Mouse (Mus musculus) MEL (cell line): ENCODE data around the gene Agt. TPM values are rescaled to one million over a fixed set of nuclear protein-coding genes. Genes with fewer than 3 reads are reported as not detected.

ENCODE experiments used
- DNase-seq: peaks from one replicate; pipeline ENCODE4 v3.0.0; 2011; ENCODE audit warnings: low read depth, low spot score
- H3K27ac ChIP-seq: 2 replicates; pipeline ENCODE4 v1.5.1; 2012; ENCODE audit warnings: low read depth, mild to moderate bottlenecking, control low read depth, low read length, moderate library complexity; ENCODE audit not compliant: control insufficient read depth
- H3K27me3 ChIP-seq, 2 experiments: fragments of 150-350 bp in 1 of 2; sonication (generic) in 1 of 2; 2 replicates each; pipeline ENCODE4 v1.6.1; 2012; ENCODE audit warnings: low read length in 2 of 2, mild to moderate bottlenecking in 2 of 2, improper control_type of control experiment in 1 of 2, moderate library complexity in 1 of 2; ENCODE audit not compliant: insufficient read depth in 2 of 2, control insufficient read depth in 1 of 2
- H3K36me3 ChIP-seq, 2 experiments: 2 replicates each; pipeline ENCODE4 v1.6.1; 2012 to 2014; ENCODE audit warnings: low read length in 2 of 2, improper control_type of control experiment in 1 of 2, inconsistent platforms in 1 of 2, mild to moderate bottlenecking in 1 of 2; ENCODE audit not compliant: insufficient read depth in 2 of 2, control insufficient read depth in 1 of 2
- H3K4me1 ChIP-seq, 2 experiments: fragments of 150-350 bp in 1 of 2; sonication (generic) in 1 of 2; 2 replicates each; pipeline ENCODE4 v1.6.1; 2012; ENCODE audit warnings: low read length in 2 of 2, improper control_type of control experiment in 1 of 2, mild to moderate bottlenecking in 1 of 2; ENCODE audit not compliant: insufficient read depth in 2 of 2, control insufficient read depth in 1 of 2
- H3K4me3 ChIP-seq, 2 experiments: fragments of 150-350 bp in 1 of 2; sonication (generic) in 1 of 2; 2 replicates each; pipeline ENCODE4 v1.5.1; 2012; ENCODE audit warnings: low read depth in 2 of 2, low read length in 2 of 2, mild to moderate bottlenecking in 2 of 2, moderate library complexity in 2 of 2, control low read depth in 1 of 2, improper control_type of control experiment in 1 of 2; ENCODE audit not compliant: control insufficient read depth in 1 of 2, insufficient read depth in 1 of 2
- H3K79me2 ChIP-seq: 2 replicates; pipeline ENCODE4 v1.6.1; 2012; ENCODE audit warnings: mild to moderate bottlenecking, low read length, moderate library complexity; ENCODE audit not compliant: control insufficient read depth, poor library complexity, insufficient read depth
- H3K9ac ChIP-seq: 2 replicates; pipeline ENCODE4 v1.6.1; 2012; ENCODE audit warnings: low read depth, mild to moderate bottlenecking, control low read depth, low read length, moderate library complexity; ENCODE audit not compliant: control insufficient read depth, poor library complexity, severe bottlenecking
- H3K9me3 ChIP-seq: fragments of 150-350 bp; sonication (generic); replicated peaks from 2 replicates; pipeline ENCODE4 v1.6.1; 2012; ENCODE audit warnings: mild to moderate bottlenecking, low read length, improper control_type of control experiment, moderate library complexity; ENCODE audit not compliant: insufficient read depth
- CTCF ChIP-seq, 3 experiments: IDR thresholded peaks in 2 of 3; conservative IDR thresholded peaks in 1 of 3; 2 replicates each; pipeline ENCODE4 v1.5.1; 2011 to 2012; ENCODE audit warnings: low read length in 3 of 3, low read depth in 2 of 3, mild to moderate bottlenecking in 2 of 3, improper control_type of control experiment in 1 of 3, inconsistent platforms in 1 of 3, mixed read lengths in 1 of 3, moderate library complexity in 1 of 3; ENCODE audit not compliant: control insufficient read depth in 1 of 3, insufficient read depth in 1 of 3, poor library complexity in 1 of 3, severe bottlenecking in 1 of 3
- GATA1 ChIP-seq: IDR thresholded peaks from 2 replicates; pipeline ENCODE4 v1.6.1; 2011; ENCODE audit warnings: low read depth, low read length, improper control_type of control experiment
- MAX ChIP-seq: IDR thresholded peaks from 2 replicates; pipeline ENCODE4 v1.6.1; 2011; ENCODE audit warnings: low read length, improper control_type of control experiment
- NRF1 ChIP-seq: IDR thresholded peaks from 2 replicates; pipeline ENCODE4 v1.6.1; 2014; ENCODE audit warnings: low read depth, mild to moderate bottlenecking, inconsistent platforms, low read length, improper control_type of control experiment, moderate library complexity; ENCODE audit not compliant: poor library complexity, insufficient read depth, severe bottlenecking
- RAD21 ChIP-seq: IDR thresholded peaks from 2 replicates; pipeline ENCODE4 v1.6.1; 2011; ENCODE audit warnings: mild to moderate bottlenecking, low read depth, low read length, improper control_type of control experiment
- SMC3 ChIP-seq: IDR thresholded peaks from 2 replicates; pipeline ENCODE4 v1.6.1; 2011; ENCODE audit warnings: low read depth, low read length, improper control_type of control experiment
- TCF12 ChIP-seq: IDR thresholded peaks from 2 replicates; pipeline ENCODE4 v1.6.1; 2014; ENCODE audit warnings: low read depth, mild to moderate bottlenecking, inconsistent platforms, low read length, improper control_type of control experiment, moderate library complexity
- UBTF ChIP-seq: IDR thresholded peaks from 2 replicates; pipeline ENCODE4 v1.6.1; 2012; ENCODE audit warnings: low read depth, mild to moderate bottlenecking, inconsistent platforms, low read length, improper control_type of control experiment, moderate library complexity, borderline replicate concordance; ENCODE audit not compliant: insufficient read depth
- ZC3H11A ChIP-seq: IDR thresholded peaks from 2 replicates; pipeline ENCODE4 v1.6.1; 2012; ENCODE audit warnings: low read depth, mild to moderate bottlenecking, inconsistent platforms, low read length, improper control_type of control experiment
- polyA plus RNA-seq, 2 experiments: library from polyadenylated mRNA; stranded (reverse) in 1 of 2; unstranded in 1 of 2; fragments of >175 nt in 1 of 2; fragments of >200 nt in 1 of 2; gene quantifications; 2 replicates each; pipeline versions ENCODE4 v1.2.1 to v1.2.4; 2012; ENCODE audit warnings: low replicate concordance in 2 of 2, low read depth in 1 of 2; ENCODE audit not compliant: insufficient read length in 2 of 2, insufficient read depth in 1 of 2, missing spikeins in 1 of 2
- total RNA-seq: library from RNA; depleted of rRNA; stranded (reverse); fragments of 300-350 nt; gene quantifications from 2 replicates; pipeline ENCODE4 v1.2.3, GENCODE M21; 2012

The Agt gene
- total and polyA plus RNA-seq, 3 experiments = not detected

DNA sequence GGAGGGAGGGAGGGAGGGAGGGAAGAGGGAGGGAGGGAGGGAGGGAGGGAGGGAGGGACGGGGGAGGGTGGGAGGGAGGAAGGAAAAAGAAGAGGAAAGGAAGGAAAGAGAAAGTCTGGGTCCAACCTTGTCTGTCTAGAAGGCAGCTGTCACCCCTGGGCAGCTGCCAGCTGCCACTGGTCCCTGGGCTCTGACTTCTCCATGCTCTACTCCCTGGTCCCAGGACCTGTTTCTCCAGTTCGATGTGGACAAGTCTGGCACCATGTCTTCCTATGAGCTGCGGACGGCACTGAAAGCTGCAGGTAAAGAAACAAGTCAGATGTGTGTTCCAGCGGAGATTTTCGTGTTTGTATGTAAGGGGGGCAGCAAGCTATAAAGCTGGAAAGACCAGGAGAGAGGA, 44.8 kb upstream of the Agt start:
- Histone ChIP-seq H3K9me3 (no peaks in the 10 kb centered on the region), H3K27ac (no peak overlapping the region), H3K4me3 (no peak overlapping the region)
- TF ChIP-seq NRF1 (no peak), TCF12 (no peak), UBTF (no peak)
- TF ChIP-seq, all 39 proteins: peak for 0
- Histone ChIP-seq H3K36me3 (no peaks in the 10 kb centered on the region), H3K9ac (no peak overlapping the region), H3K4me1 (no peaks in the 10 kb centered on the region), H3K27me3 (peaks cover 0 to 3% of the 10 kb centered on the region in 2 experiments; a peak in 2 of 4 replicates), H3K79me2 (no peaks in the 10 kb centered on the region)
- no peak for DNase-seq

- no peak for TF ChIP-seq GATA1
- Histone ChIP-seq H3K36me3 (no peaks in the 10 kb centered on the region), H3K9me3 (no peaks in the 10 kb centered on the region), H3K79me2 (no peaks in the 10 kb centered on the region), H3K27ac (no peak overlapping the region), H3K27me3 (peaks cover 5 to 6% of the 10 kb centered on the region in 2 experiments; a peak in 3 of 4 replicates), H3K9ac (peak overlapping the region; percentile 13; the same call in 1 of the 2 replicates), H3K4me1 (no peaks in the 10 kb centered on the region), H3K4me3 (no peak overlapping the region)
- no peak for DNase-seq
Measured at GRCm38 (mm10) chr8:124608972-124609353, 39.5 kb upstream of the Agt start.

DNA sequence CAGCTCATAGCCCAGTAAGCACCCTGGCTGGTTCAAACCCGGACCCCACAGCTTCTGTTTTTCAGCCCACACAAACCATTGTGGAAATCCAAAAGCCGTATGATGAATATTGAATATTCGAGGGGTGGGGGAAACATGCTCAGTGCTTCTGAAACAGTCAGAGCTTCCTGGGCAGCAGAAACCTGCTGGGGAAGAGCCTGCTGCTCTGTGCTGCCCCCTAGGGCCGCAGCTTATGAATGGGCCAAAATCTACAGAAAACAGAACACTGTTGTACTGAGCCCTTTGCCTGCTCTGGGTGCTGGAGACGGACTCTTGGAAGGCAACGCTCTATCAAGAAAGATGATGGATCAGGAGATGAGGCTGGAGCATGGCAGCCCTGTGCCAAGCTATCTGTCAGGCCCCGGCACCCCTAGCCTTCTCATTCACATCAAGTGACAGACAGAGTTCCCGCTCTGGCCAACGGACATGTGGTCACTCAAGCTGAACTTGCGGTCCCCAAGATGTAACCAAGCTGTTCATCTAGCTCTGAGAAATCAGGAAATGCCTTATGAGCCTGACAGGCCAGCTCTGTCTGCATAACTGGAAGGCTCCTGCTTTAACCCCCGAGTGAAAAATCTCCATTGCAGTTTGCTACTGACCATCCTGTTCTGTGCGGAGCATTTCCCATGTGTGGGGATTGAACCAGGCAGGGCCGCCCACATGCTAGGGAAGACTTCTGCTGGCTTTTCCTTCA, 38.9 kb upstream of the Agt start:
- Histone ChIP-seq H3K9ac (peak overlapping the region; percentile 13; the same call in 1 of the 2 replicates), H3K27me3 (peaks cover 6 to 7% of the 10 kb centered on the region in 2 experiments; a peak in 3 of 4 replicates), H3K9me3 (no peaks in the 10 kb centered on the region), H3K4me3 (no peak overlapping the region), H3K36me3 (no peaks in the 10 kb centered on the region), H3K4me1 (no peaks in the 10 kb centered on the region), H3K27ac (no peak overlapping the region), H3K79me2 (no peaks in the 10 kb centered on the region)
- DNase-seq = peak; percentile 59
- TF ChIP-seq MAX (no peak), ZC3H11A (peak; percentile 18; the same call in 1 of the 2 replicates), CTCF (IDR thresholded peaks at IDR 0.05 in 2 of 3, conservative IDR thresholded peaks at IDR 0.05 in 1 of 3; ENCODE audit: control insufficient read depth in 1 of 3, insufficient read depth in 1 of 3, low read depth in 2 of 3, low read length in 3 of 3, poor library complexity in 1 of 3, severe bottlenecking in 1 of 3) (peak; percentile 73 to 88 (median 88)), SMC3 (peak; percentile 45), RAD21 (peak; percentile 36)
